Mouse (Mus musculus): Measurements from ENCODE around the gene Rapgef5.

DNA sequence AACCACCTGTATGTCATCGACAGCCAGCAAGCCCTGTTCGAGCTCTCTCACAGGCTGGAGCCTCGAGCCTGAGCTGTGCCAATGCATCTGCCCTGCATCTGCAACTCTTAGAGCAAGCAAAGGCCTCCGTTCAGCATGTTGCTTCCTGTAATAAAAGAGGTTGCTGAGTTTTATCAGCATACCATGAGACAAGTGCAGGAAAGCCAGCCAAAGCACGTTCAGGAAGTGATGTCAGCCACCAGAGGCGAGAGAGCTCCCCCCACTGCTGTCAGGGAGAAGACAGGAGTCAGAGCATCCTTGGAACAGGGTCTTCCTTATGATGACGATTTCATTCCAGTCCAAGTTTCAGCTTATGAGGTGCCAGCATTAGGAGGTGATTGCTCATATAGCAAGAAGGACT lies 239.7 kb downstream of the Rapgef5 start:
- no peak for TF ChIP-seq CTCF (IDR thresholded peaks at IDR 0.05; ENCODE audit: low read depth)
- no peak for TF ChIP-seq EP300 (IDR thresholded peaks at IDR 0.05; ENCODE audit: low read depth)

Data from liver, embryonic 14.5 days (tissue).